Comparison of ENCODE assay signal across 26 mouse cellular contexts in genomic region chr8:35964932-35965331, GRCm38 (mm10).
DNase-seq lines count a peak whose midpoint lies in the region; ATAC-seq lines count a peak whose summit lies in the region.
"Had no signal": no experiment of that assay in that cellular context is flagged by ENCODE, and none has a peak within 500 bp of the region (broad histone marks: within the 10 kb centered on the region; RNA-seq: fewer than 3 reads in every experiment).

No protein-coding gene starts in this region.

- peak; percentile 43; the same call in 1 of the 2 replicates for ATAC-seq in kidney, embryonic 14.5 days (ENCODE audit: low FRiP score, low TSS enrichment)
- ATAC-seq: forebrain, embryonic 15.5 days; hindbrain, postnatal 0 days; intestine, embryonic 16.5 days; liver, postnatal 0 days; midbrain, embryonic 13.5 days had no signal

- H3K27ac ChIP-seq in heart, embryonic 10.5 days = peak overlapping the region; percentile 80
- no peak overlapping the region for H3K27ac ChIP-seq in kidney, embryonic 14.5 days (ENCODE audit: low read depth, low read length)
- H3K27ac ChIP-seq: embryonic facial prominence, embryonic 10.5 days; forebrain, embryonic 15.5 days; hindbrain, embryonic 10.5 days; hindbrain, postnatal 0 days; limb, embryonic 12.5 days; midbrain, embryonic 13.5 days; neural tube, embryonic 12.5 days had no signal

- 15% methylated on average over 1 of the region's 1 CpGs for WGBS in heart, embryonic 10.5 days
- 6% methylated on average over 1 of the region's 1 CpGs for WGBS in kidney, embryonic 14.5 days

- no peaks in the 10 kb centered on the region for H3K36me3 ChIP-seq in heart, embryonic 10.5 days
- H3K36me3 ChIP-seq in kidney, embryonic 14.5 days (ENCODE audit: control insufficient read depth, insufficient read depth, low read length) = no peaks in the 10 kb centered on the region
- H3K36me3 ChIP-seq: embryonic facial prominence, embryonic 10.5 days; forebrain, embryonic 15.5 days; G1E; hindbrain, embryonic 10.5 days; limb, embryonic 12.5 days; midbrain, embryonic 13.5 days; neural tube, embryonic 12.5 days had no signal

- DNase-seq in heart, embryonic 10.5 days (ENCODE audit: low spot score) = no peak
- no peak for DNase-seq in heart, postnatal 25 days (ENCODE audit: low spot score)
- no peak for DNase-seq in kidney, adult 11 months
- DNase-seq in 3T3-L1 (ENCODE audit: low read depth, low spot score) = peak; percentile 25
- DNase-seq in embryo, embryonic 9.5 days (ENCODE audit: extremely low spot score) = peak; percentile 44
- DNase-seq in ovary, adult 18-20 months (ENCODE audit: low spot score) = no peak
- DNase-seq: adrenal gland, adult 8-10 months; cerebellum, adult 2 months; cerebellum, postnatal 25 days; gastrocnemius, postnatal 10 days; layer of hippocampus, postnatal 36 days; liver, postnatal 0 days; lung, postnatal 10 days; retina, postnatal 1 day had no signal

- no peak overlapping the region for H3K4me3 ChIP-seq in heart, embryonic 10.5 days
- H3K4me3 ChIP-seq in kidney, embryonic 14.5 days (ENCODE audit: low read length) = no peak overlapping the region
- H3K4me3 ChIP-seq: embryonic facial prominence, embryonic 10.5 days; forebrain, embryonic 15.5 days; hindbrain, embryonic 10.5 days; limb, embryonic 12.5 days; midbrain, embryonic 13.5 days; neural tube, embryonic 12.5 days had no signal

- no peaks in the 10 kb centered on the region for H3K9me3 ChIP-seq in heart, embryonic 10.5 days
- no peaks in the 10 kb centered on the region for H3K9me3 ChIP-seq in kidney, embryonic 14.5 days (ENCODE audit: control insufficient read depth, low read length)
- H3K9me3 ChIP-seq: embryonic facial prominence, embryonic 10.5 days; forebrain, embryonic 15.5 days; G1E; hindbrain, embryonic 10.5 days; limb, embryonic 12.5 days; midbrain, embryonic 13.5 days; neural tube, embryonic 12.5 days had no signal

- H3K9ac ChIP-seq in kidney, embryonic 14.5 days (ENCODE audit: low read depth, low read length) = no peak overlapping the region
- H3K9ac ChIP-seq: forebrain, embryonic 15.5 days; limb, embryonic 12.5 days; liver, postnatal 0 days; midbrain, embryonic 13.5 days; neural tube, embryonic 12.5 days had no signal

- peaks cover 29% of the 10 kb centered on the region for H3K4me1 ChIP-seq in heart, embryonic 10.5 days
- H3K4me1 ChIP-seq in kidney, embryonic 14.5 days (ENCODE audit: control insufficient read depth, insufficient read depth, low read length) = peaks cover 10% of the 10 kb centered on the region; the same call in 1 of the 2 replicates

- no peak overlapping the region for H3K4me2 ChIP-seq in kidney, embryonic 14.5 days (replicated peaks; ENCODE audit: low read depth, low read length)
- H3K4me2 ChIP-seq: forebrain, embryonic 15.5 days; limb, embryonic 12.5 days; liver, embryonic 11.5 days; midbrain, embryonic 13.5 days; neural tube, embryonic 12.5 days had no signal

- H3K27me3 ChIP-seq in heart, embryonic 10.5 days (ENCODE audit: insufficient read depth, poor library complexity, severe bottlenecking) = no peaks in the 10 kb centered on the region
- no peaks in the 10 kb centered on the region for H3K27me3 ChIP-seq in kidney, embryonic 14.5 days (ENCODE audit: control insufficient read depth, insufficient read depth, low read length)
- H3K27me3 ChIP-seq: CH12.LX; forebrain, embryonic 15.5 days; limb, embryonic 12.5 days; midbrain, embryonic 13.5 days; neural tube, embryonic 12.5 days had no signal

- intact Hi-C loops in heart, postnatal 25 days (cut with DNase I) = no loop called here

Comparison
In these comparisons a context has a peak if more than half of its experiments do, and no peak if none do; other contexts are left out.
1. DNase-seq: peak in 3T3-L1 (single experiment) and embryo, embryonic 9.5 days (single experiment); none in heart, embryonic 10.5 days (single experiment), heart, postnatal 25 days (single experiment), kidney, adult 11 months (single experiment) and ovary, adult 18-20 months (single experiment).